Mouse (Mus musculus) brain, embryonic 18.5 days (tissue): ENCODE measurements at regions not wholly inside any gene's neighbourhood (a gene's known extent, or its start where the extent isn't known, plus 50 kb on each side); places are given as distances from the start of the nearest gene placed in this dataset.

ENCODE experiments used
- DNase-seq: peaks from one replicate; pipeline ENCODE4 v3.0.0-alpha.2; 2012; ENCODE audit warnings: low read depth, low spot score

- no peak for DNase-seq
These were observed 59.6 kb upstream of the Lclat1 start for GRCm38 (mm10) chr17:73048164-73048563.

GRCm38 (mm10) chr17:73052956-73053355, 54.8 kb upstream of the Lclat1 start:
- no peak for DNase-seq

- DNase-seq = no peak
These were observed 54.1 kb upstream of the Lclat1 start for GRCm38 (mm10) chr17:73053479-73054215.

GRCm38 (mm10) chr17:73054226-73054625, 53.6 kb upstream of the Lclat1 start:
- DNase-seq = no peak

- no peak for DNase-seq
These were observed 52.6 kb upstream of the Lclat1 start for GRCm38 (mm10) chr17:73055197-73055596.

- no peak for DNase-seq
These were observed 52.2 kb upstream of the Lclat1 start for GRCm38 (mm10) chr17:73055611-73056010.

GRCm38 (mm10) chr17:73056616-73057015, 51.2 kb upstream of the Lclat1 start:
- no peak for DNase-seq
